In genomic region chr4:123219720-123220357, GRCm38 (mm10) we compare ENCODE assay signal across 8 mouse cellular contexts. TPM values are rescaled to one million over a fixed set of nuclear protein-coding genes. Genes with fewer than 3 reads are reported as not detected.
DNase-seq lines count a peak whose midpoint lies in the region; ATAC-seq lines count a peak whose summit lies in the region.

No protein-coding gene starts in this region.

- no peak overlapping the region for H3K27ac ChIP-seq in forebrain, embryonic 15.5 days (replicated peaks)
- H3K27ac ChIP-seq in hindbrain, embryonic 12.5 days: no peak overlapping the region

- H3K9ac ChIP-seq in forebrain, embryonic 15.5 days (replicated peaks): no peak overlapping the region
- H3K9ac ChIP-seq in hindbrain, embryonic 12.5 days: no peak overlapping the region

- H3K36me3 ChIP-seq in forebrain, embryonic 15.5 days: no peaks in the 10 kb centered on the region
- H3K36me3 ChIP-seq in hindbrain, embryonic 12.5 days: no peaks in the 10 kb centered on the region

- no peaks in the 10 kb centered on the region for H3K9me3 ChIP-seq in forebrain, embryonic 15.5 days
- H3K9me3 ChIP-seq in hindbrain, embryonic 12.5 days (replicated peaks): no peaks in the 10 kb centered on the region

- no peaks in the 10 kb centered on the region for H3K27me3 ChIP-seq in forebrain, embryonic 15.5 days
- H3K27me3 ChIP-seq in hindbrain, embryonic 12.5 days: 0 out of 2 replicates have a peak, but pooled peaks cover 4% of the 10 kb centered on the region

- H3K4me3 ChIP-seq in forebrain, embryonic 15.5 days: no peak overlapping the region
- no peak overlapping the region for H3K4me3 ChIP-seq in hindbrain, embryonic 12.5 days

- no peaks in the 10 kb centered on the region; the same call in 1 of the 2 replicates for H3K4me1 ChIP-seq in forebrain, embryonic 15.5 days
- peaks cover 8% of the 10 kb centered on the region for H3K4me1 ChIP-seq in hindbrain, embryonic 12.5 days

- ATAC-seq in forebrain, embryonic 15.5 days (replicated peaks): peak; percentile 76
- peak; percentile 69; the same call in 1 of the 2 replicates for ATAC-seq in hindbrain, embryonic 12.5 days (ENCODE audit: low FRiP score)

- H3K4me2 ChIP-seq in forebrain, embryonic 15.5 days (replicated peaks): no peak overlapping the region
- no peak overlapping the region for H3K4me2 ChIP-seq in hindbrain, embryonic 12.5 days (replicated peaks)

- WGBS in forebrain, embryonic 15.5 days: 76% methylated on average over 15 of the region's 15 CpGs
- 75% methylated on average over 15 of the region's 15 CpGs for WGBS in hindbrain, embryonic 12.5 days

- peak; percentile 79 for DNase-seq in NIH3T3 (ENCODE audit: low read depth)
- DNase-seq in cerebellum, adult 11 months: peak; percentile 54
- DNase-seq in layer of hippocampus, postnatal 25 days (ENCODE audit: extremely low spot score in 1 of 2, low spot score in 1 of 2): peak; percentile 69 to 89
- DNase-seq in lung, postnatal 10 days: peak; percentile 78
- DNase-seq in right cerebral cortex, postnatal 10 days (ENCODE audit: low spot score in 2 of 2): peak; percentile 76 to 85
- peak; percentile 69 for DNase-seq in urinary bladder, postnatal 25 days (ENCODE audit: low spot score)

RNA-seq across cellular contexts. Expression of gene Heyl, which starts 13.5 kb away (rescaled TPM):
- polyA plus RNA-seq in forebrain, embryonic 15.5 days (2015; fragmentation: Nextera tagmentation; extraction: Ambion mirVana): 4.3 TPM in 2 replicates
- 8.6 and 10.1 TPM in 2 replicates for polyA plus RNA-seq in hindbrain, embryonic 12.5 days (2016; fragmentation: Nextera tagmentation; extraction: Ambion mirVana)
- 1 to 10 TPM; 3.9 to 4.8 TPM for total RNA-seq in layer of hippocampus, postnatal 25 days (2021)

RNA-seq across cellular contexts. Expression of gene Nt5c1a, which starts 18.5 kb away (rescaled TPM):
- polyA plus RNA-seq in forebrain, embryonic 15.5 days (2015; fragmentation: Nextera tagmentation; extraction: Ambion mirVana): 0.15 TPM in 1 of 2 replicates, not detected in the other
- polyA plus RNA-seq in hindbrain, embryonic 12.5 days (2016; fragmentation: Nextera tagmentation; extraction: Ambion mirVana): not detected in 2 replicates
- total RNA-seq in layer of hippocampus, postnatal 25 days (2021): 10 to 100 TPM; 15.7 to 16.3 TPM

RNA-seq across cellular contexts. Expression of gene Hpcal4, which starts 36.8 kb away (rescaled TPM):
- polyA plus RNA-seq in forebrain, embryonic 15.5 days (2015; fragmentation: Nextera tagmentation; extraction: Ambion mirVana): 25.3 and 28.3 TPM in 2 replicates
- polyA plus RNA-seq in hindbrain, embryonic 12.5 days (2016; fragmentation: Nextera tagmentation; extraction: Ambion mirVana): 2.7 and 3.7 TPM in 2 replicates
- total RNA-seq in layer of hippocampus, postnatal 25 days (2021): 100 to 1,000 TPM; 486 to 540 TPM

RNA-seq across cellular contexts. Expression of gene Pabpc4, which starts 42.3 kb away (rescaled TPM):
- 28.4 and 32.0 TPM in 2 replicates for polyA plus RNA-seq in forebrain, embryonic 15.5 days (2015; fragmentation: Nextera tagmentation; extraction: Ambion mirVana)
- polyA plus RNA-seq in hindbrain, embryonic 12.5 days (2016; fragmentation: Nextera tagmentation; extraction: Ambion mirVana): 36.1 and 36.4 TPM in 2 replicates
- total RNA-seq in layer of hippocampus, postnatal 25 days (2021): 10 to 100 TPM; 46.3 to 46.5 TPM
